Mouse (Mus musculus): ENCODE results near the gene Klhl29. TPM values are rescaled to one million over a fixed set of nuclear protein-coding genes. Genes with fewer than 3 reads are reported as not detected.

Gene Klhl29
- polyA plus RNA-seq, 1 experiment from 2014 or later, result 0.50 TPM

GRCm38 (mm10) chr12:5319359-5319973 is 56.0 kb downstream of the Klhl29 start:
- WGBS, result 28% methylated on average over 12 of the region's 12 CpGs
- Histone ChIP-seq H3K4me3 (ENCODE audit: control insufficient read depth in 1 of 2, insufficient read depth in 1 of 2, low read depth in 1 of 2, low read length in 2 of 2) (no peak overlapping the region), H3K9me3 (ENCODE audit: control insufficient read depth, low read length) (no peaks in the 10 kb centered on the region), H3K4me1 (ENCODE audit: control insufficient read depth in 2 of 2, insufficient read depth in 2 of 2, low read length in 2 of 2) (no peaks in the 10 kb centered on the region; a peak in 1 of 4 replicates), H3K9ac (ENCODE audit: low read length) (no peak overlapping the region), H3K36me3 (ENCODE audit: control insufficient read depth, insufficient read depth, low read length) (no peaks in the 10 kb centered on the region), H3K27me3 (ENCODE audit: control insufficient read depth, insufficient read depth, low read length) (no peaks in the 10 kb centered on the region), H3K4me2 (ENCODE audit: low read length) (no peak overlapping the region), H3K27ac (replicated peaks in 1 of 2; ENCODE audit: control insufficient read depth in 1 of 2, insufficient read depth in 1 of 2, low read depth in 2 of 2, low read length in 2 of 2) (no peak overlapping the region)
- no peak for ATAC-seq (ENCODE audit: insufficient number of reproducible peaks, insufficient read depth, low FRiP score, low read depth)

- H3K4me3 ChIP-seq (ENCODE audit: control insufficient read depth in 1 of 2, insufficient read depth in 1 of 2, low read depth in 1 of 2, low read length in 2 of 2), result no peak overlapping the region
- no peaks in the 10 kb centered on the region for H3K36me3 ChIP-seq (ENCODE audit: control insufficient read depth, insufficient read depth, low read length)
- no peak for ATAC-seq (ENCODE audit: insufficient number of reproducible peaks, insufficient read depth, low FRiP score, low read depth)
- H3K27me3 ChIP-seq (ENCODE audit: control insufficient read depth, insufficient read depth, low read length), result no peaks in the 10 kb centered on the region
- no peak overlapping the region for H3K9ac ChIP-seq (ENCODE audit: low read length)
- no peak overlapping the region for H3K4me2 ChIP-seq (ENCODE audit: low read length)
- no peaks in the 10 kb centered on the region for H3K9me3 ChIP-seq (ENCODE audit: control insufficient read depth, low read length)
- no peaks in the 10 kb centered on the region; a peak in 1 of 4 replicates for H3K4me1 ChIP-seq (ENCODE audit: control insufficient read depth in 2 of 2, insufficient read depth in 2 of 2, low read length in 2 of 2)
- no peak overlapping the region for H3K27ac ChIP-seq (replicated peaks in 1 of 2; ENCODE audit: control insufficient read depth in 1 of 2, insufficient read depth in 1 of 2, low read depth in 2 of 2, low read length in 2 of 2)
- WGBS, result 79% methylated on average over 9 of the region's 9 CpGs
These were observed 59.4 kb downstream of the Klhl29 start for GRCm38 (mm10) chr12:5316029-5316567.

GRCm38 (mm10) chr12:5307923-5308322 is 67.6 kb downstream of the Klhl29 start:
- no peak overlapping the region for H3K4me3 ChIP-seq (ENCODE audit: control insufficient read depth in 1 of 2, insufficient read depth in 1 of 2, low read depth in 1 of 2, low read length in 2 of 2)
- no peak for ATAC-seq (ENCODE audit: insufficient number of reproducible peaks, insufficient read depth, low FRiP score, low read depth)

GRCm38 (mm10) chr12:5305466-5305865 is 70.0 kb downstream of the Klhl29 start:
- no peak for ATAC-seq (ENCODE audit: insufficient number of reproducible peaks, insufficient read depth, low FRiP score, low read depth)
- H3K4me2 ChIP-seq (ENCODE audit: low read length), result no peak overlapping the region
- no peaks in the 10 kb centered on the region for H3K9me3 ChIP-seq (ENCODE audit: control insufficient read depth, low read length)
- H3K27ac ChIP-seq (replicated peaks in 1 of 2; ENCODE audit: control insufficient read depth in 1 of 2, insufficient read depth in 1 of 2, low read depth in 2 of 2, low read length in 2 of 2), result no peak overlapping the region
- H3K36me3 ChIP-seq (ENCODE audit: control insufficient read depth, insufficient read depth, low read length), result no peaks in the 10 kb centered on the region
- H3K4me3 ChIP-seq (ENCODE audit: control insufficient read depth in 1 of 2, insufficient read depth in 1 of 2, low read depth in 1 of 2, low read length in 2 of 2), result no peak overlapping the region
- no peak overlapping the region for H3K9ac ChIP-seq (ENCODE audit: low read length)
- 47% methylated on average over 1 of the region's 1 CpGs for WGBS
- H3K4me1 ChIP-seq (ENCODE audit: control insufficient read depth in 2 of 2, insufficient read depth in 2 of 2, low read length in 2 of 2), result no peaks in the 10 kb centered on the region
- no peaks in the 10 kb centered on the region for H3K27me3 ChIP-seq (ENCODE audit: control insufficient read depth, insufficient read depth, low read length)

More at GRCm38 (mm10) chr12:5307923-5308322, 67.6 kb downstream of the Klhl29 start:
- H3K9me3 ChIP-seq (ENCODE audit: control insufficient read depth, low read length), result no peaks in the 10 kb centered on the region
- H3K27ac ChIP-seq (replicated peaks in 1 of 2; ENCODE audit: control insufficient read depth in 1 of 2, insufficient read depth in 1 of 2, low read depth in 2 of 2, low read length in 2 of 2), result no peak overlapping the region
- no peak overlapping the region for H3K4me2 ChIP-seq (ENCODE audit: low read length)
- H3K27me3 ChIP-seq (ENCODE audit: control insufficient read depth, insufficient read depth, low read length), result no peaks in the 10 kb centered on the region
- no peak overlapping the region for H3K9ac ChIP-seq (ENCODE audit: low read length)
- H3K36me3 ChIP-seq (ENCODE audit: control insufficient read depth, insufficient read depth, low read length), result no peaks in the 10 kb centered on the region
- no peaks in the 10 kb centered on the region for H3K4me1 ChIP-seq (ENCODE audit: control insufficient read depth in 2 of 2, insufficient read depth in 2 of 2, low read length in 2 of 2)
- 74% methylated on average over 2 of the region's 2 CpGs for WGBS

GRCm38 (mm10) chr12:5303912-5304311 is 71.6 kb downstream of the Klhl29 start:
- no peak overlapping the region for H3K4me3 ChIP-seq (ENCODE audit: control insufficient read depth in 1 of 2, insufficient read depth in 1 of 2, low read depth in 1 of 2, low read length in 2 of 2)
- no peak overlapping the region for H3K27ac ChIP-seq (replicated peaks in 1 of 2; ENCODE audit: control insufficient read depth in 1 of 2, insufficient read depth in 1 of 2, low read depth in 2 of 2, low read length in 2 of 2)
- H3K4me2 ChIP-seq (ENCODE audit: low read length), result no peak overlapping the region
- no peak overlapping the region for H3K9ac ChIP-seq (ENCODE audit: low read length)
- no peaks in the 10 kb centered on the region for H3K4me1 ChIP-seq (ENCODE audit: control insufficient read depth in 2 of 2, insufficient read depth in 2 of 2, low read length in 2 of 2)
- H3K9me3 ChIP-seq (ENCODE audit: control insufficient read depth, low read length), result no peaks in the 10 kb centered on the region
- no peaks in the 10 kb centered on the region for H3K36me3 ChIP-seq (ENCODE audit: control insufficient read depth, insufficient read depth, low read length)
- 78% methylated on average over 5 of the region's 5 CpGs for WGBS
- no peak for ATAC-seq (ENCODE audit: insufficient number of reproducible peaks, insufficient read depth, low FRiP score, low read depth)
- H3K27me3 ChIP-seq (ENCODE audit: control insufficient read depth, insufficient read depth, low read length), result no peaks in the 10 kb centered on the region

- Histone ChIP-seq H3K9me3 (ENCODE audit: control insufficient read depth, low read length) (no peaks in the 10 kb centered on the region), H3K4me3 (ENCODE audit: control insufficient read depth in 1 of 2, insufficient read depth in 1 of 2, low read depth in 1 of 2, low read length in 2 of 2) (no peak overlapping the region), H3K27ac (replicated peaks in 1 of 2; ENCODE audit: control insufficient read depth in 1 of 2, insufficient read depth in 1 of 2, low read depth in 2 of 2, low read length in 2 of 2) (no peak overlapping the region), H3K4me2 (ENCODE audit: low read length) (no peak overlapping the region), H3K36me3 (ENCODE audit: control insufficient read depth, insufficient read depth, low read length) (no peaks in the 10 kb centered on the region), H3K27me3 (ENCODE audit: control insufficient read depth, insufficient read depth, low read length) (no peaks in the 10 kb centered on the region), H3K9ac (ENCODE audit: low read length) (no peak overlapping the region), H3K4me1 (ENCODE audit: control insufficient read depth in 2 of 2, insufficient read depth in 2 of 2, low read length in 2 of 2) (no peaks in the 10 kb centered on the region)
- no peak for ATAC-seq (ENCODE audit: insufficient number of reproducible peaks, insufficient read depth, low FRiP score, low read depth)
- 89% methylated on average over 4 of the region's 4 CpGs for WGBS
These were observed 72.4 kb downstream of the Klhl29 start for GRCm38 (mm10) chr12:5303100-5303499.

- H3K9me3 ChIP-seq (ENCODE audit: control insufficient read depth, low read length), result no peaks in the 10 kb centered on the region
- no peak for ATAC-seq (ENCODE audit: insufficient number of reproducible peaks, insufficient read depth, low FRiP score, low read depth)
- H3K4me3 ChIP-seq (ENCODE audit: control insufficient read depth in 1 of 2, insufficient read depth in 1 of 2, low read depth in 1 of 2, low read length in 2 of 2), result no peak overlapping the region
- no peak overlapping the region for H3K9ac ChIP-seq (ENCODE audit: low read length)
- no peaks in the 10 kb centered on the region for H3K27me3 ChIP-seq (ENCODE audit: control insufficient read depth, insufficient read depth, low read length)
- no peak overlapping the region for H3K4me2 ChIP-seq (ENCODE audit: low read length)
- H3K4me1 ChIP-seq (ENCODE audit: control insufficient read depth in 2 of 2, insufficient read depth in 2 of 2, low read length in 2 of 2), result no peaks in the 10 kb centered on the region
- H3K27ac ChIP-seq (replicated peaks in 1 of 2; ENCODE audit: control insufficient read depth in 1 of 2, insufficient read depth in 1 of 2, low read depth in 2 of 2, low read length in 2 of 2), result no peak overlapping the region
- H3K36me3 ChIP-seq (ENCODE audit: control insufficient read depth, insufficient read depth, low read length), result no peaks in the 10 kb centered on the region
- 73% methylated on average over 5 of the region's 5 CpGs for WGBS
These were observed 73.6 kb downstream of the Klhl29 start for GRCm38 (mm10) chr12:5301841-5302240.

GRCm38 (mm10) chr12:5296422-5296821 is 79.1 kb downstream of the Klhl29 start:
- H3K4me1 ChIP-seq (ENCODE audit: control insufficient read depth in 2 of 2, insufficient read depth in 2 of 2, low read length in 2 of 2), result no peaks in the 10 kb centered on the region
- H3K36me3 ChIP-seq (ENCODE audit: control insufficient read depth, insufficient read depth, low read length), result no peaks in the 10 kb centered on the region
- no peaks in the 10 kb centered on the region for H3K27me3 ChIP-seq (ENCODE audit: control insufficient read depth, insufficient read depth, low read length)
- no peak overlapping the region for H3K9ac ChIP-seq (ENCODE audit: low read length)
- H3K9me3 ChIP-seq (ENCODE audit: control insufficient read depth, low read length), result no peaks in the 10 kb centered on the region
- no peak overlapping the region for H3K4me3 ChIP-seq (ENCODE audit: control insufficient read depth in 1 of 2, insufficient read depth in 1 of 2, low read depth in 1 of 2, low read length in 2 of 2)
- H3K27ac ChIP-seq (replicated peaks in 1 of 2; ENCODE audit: control insufficient read depth in 1 of 2, insufficient read depth in 1 of 2, low read depth in 2 of 2, low read length in 2 of 2), result no peak overlapping the region
- no peak for ATAC-seq (ENCODE audit: insufficient number of reproducible peaks, insufficient read depth, low FRiP score, low read depth)
- whole genome bisulfite sequencing, result 82% methylated on average over 7 of the region's 7 CpGs
- H3K4me2 ChIP-seq (ENCODE audit: low read length), result no peak overlapping the region
